Mouse (Mus musculus) embryo, embryonic 10.5 days (tissue): ENCODE data around the gene Mks1.

ENCODE experiments used
- DNase-seq: peaks from one replicate; pipeline ENCODE4 v3.0.0-alpha.2; 2015; ENCODE audit warnings: low spot score

Gene Mks1

DNA sequence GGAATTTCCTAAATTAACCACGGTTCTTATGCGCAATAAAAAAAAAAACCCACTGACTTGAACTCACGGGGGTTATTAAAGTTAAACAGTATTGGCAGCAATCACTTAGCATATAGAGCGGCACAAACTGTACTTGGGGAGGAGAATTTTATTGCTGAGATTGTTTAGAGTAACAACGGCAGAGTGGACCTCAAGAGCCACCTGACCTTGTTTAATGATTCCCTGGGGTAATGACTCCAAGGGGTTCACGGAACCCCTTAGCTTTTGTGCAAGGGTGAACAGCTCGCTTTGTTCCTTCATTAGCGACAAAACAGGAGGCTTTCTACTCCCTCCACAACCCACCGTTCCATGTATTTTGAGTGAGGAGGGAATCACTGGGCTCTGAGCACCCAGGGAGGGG lies 26.8 kb downstream of the Mks1 start:
- DNase-seq, result no peak

GRCm38 (mm10) chr11:87881714-87882113 lies 28.7 kb downstream of the Mks1 start:
- no peak for DNase-seq

- DNase-seq, result peak; percentile 54
Measured at GRCm38 (mm10) chr11:87883493-87883892, 30.5 kb downstream of the Mks1 start.

GRCm38 (mm10) chr11:87884856-87885255 lies 31.8 kb downstream of the Mks1 start:
- DNase-seq, result no peak

- no peak for DNase-seq
Measured at GRCm38 (mm10) chr11:87892168-87892567, 39.2 kb downstream of the Mks1 start, which contains the start of gene Olfr462. Gene Olfr462 (minus strand): TSS chr11:87892268.

GRCm38 (mm10) chr11:87897287-87897686 lies 44.3 kb downstream of the Mks1 start, which contains the start of gene Olfr463:
Gene Olfr463 (minus strand): TSS chr11:87897387.
- DNase-seq, result no peak

GRCm38 (mm10) chr11:87904331-87904730 lies 51.3 kb downstream of the Mks1 start:
- DNase-seq, result no peak
